Mouse (Mus musculus) T-helper 2 cell (primary cell): ENCODE measurements around the gene Ppbp.

ENCODE experiments used
- in situ Hi-C: fragments of 300-600 bp; cut with MboI, MseI; formaldehyde crosslinking; loops from one replicate; pipeline ENCODE4 v1.15.1; 2025; ENCODE audit warnings: high pct_unique_total_duplicates

Ppbp gene

DNA sequence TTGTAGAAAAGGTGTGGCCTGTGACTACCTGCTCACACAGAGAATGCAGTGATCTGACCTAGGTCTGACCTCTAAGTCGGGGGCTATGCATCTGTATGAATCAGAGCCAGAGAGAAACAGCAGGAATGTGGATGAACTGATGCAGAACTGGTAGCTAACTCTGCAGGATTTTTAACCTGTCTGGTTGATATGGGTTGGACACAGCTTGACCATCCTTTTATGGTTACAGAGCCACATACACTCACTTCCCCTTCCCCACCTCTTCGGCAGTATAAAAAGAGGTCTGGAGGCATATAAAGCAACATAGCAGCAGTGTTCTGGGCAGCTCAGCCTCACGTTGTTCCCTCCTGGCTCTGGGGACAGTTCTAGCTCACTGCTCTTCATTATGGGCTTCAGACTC is at the start of gene Ppbp:
Ppbp (plus strand) TSS at position 301 of the 400 bp plus-strand sequence.
- in situ Hi-C loops, result loop anchor here (25.0 kb wide), 1 partner anchor 381 kb away; no protein-coding TSS in a partner anchor

DNA sequence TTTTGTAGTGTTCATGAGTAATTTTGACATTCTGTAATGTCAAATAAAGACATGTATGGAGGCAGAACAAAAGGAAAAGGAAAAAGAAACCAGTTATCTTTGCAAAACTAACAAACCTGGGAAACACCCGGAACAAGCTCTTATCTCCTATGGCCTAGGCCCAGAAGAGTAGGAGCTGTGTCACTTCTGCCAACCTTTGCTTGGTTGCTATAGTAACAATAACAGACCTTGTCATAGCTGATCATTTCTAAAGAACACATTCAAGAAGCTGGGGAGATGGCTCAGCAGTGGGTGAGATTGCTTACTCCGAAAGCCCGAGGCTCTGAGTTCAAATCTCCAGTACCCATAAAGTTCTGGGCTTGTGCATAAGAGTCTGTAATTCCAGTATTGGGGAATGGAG is 45.7 kb upstream of the Ppbp start:
- in situ Hi-C loops, result no loop called here

DNA sequence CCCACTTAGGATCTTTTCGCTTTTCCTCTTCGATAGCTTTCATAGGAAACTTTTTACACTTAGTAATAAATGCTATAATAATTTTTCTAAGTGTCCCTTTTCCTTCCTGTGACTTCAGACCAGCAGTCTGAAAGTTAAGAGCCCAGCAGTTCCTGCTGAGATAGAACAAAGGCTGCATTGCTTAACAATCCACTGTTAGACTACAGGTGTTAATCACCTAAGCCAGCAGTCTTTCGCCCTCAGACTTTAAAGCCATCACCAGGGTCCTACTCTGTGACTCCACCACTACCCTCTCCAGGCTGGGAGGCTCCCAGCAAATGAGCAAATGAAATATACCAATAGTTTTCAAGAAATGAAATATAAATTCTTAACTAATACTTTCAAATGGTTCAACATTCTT is 40.1 kb upstream of the Ppbp start:
- in situ Hi-C loops, result no loop called here

DNA sequence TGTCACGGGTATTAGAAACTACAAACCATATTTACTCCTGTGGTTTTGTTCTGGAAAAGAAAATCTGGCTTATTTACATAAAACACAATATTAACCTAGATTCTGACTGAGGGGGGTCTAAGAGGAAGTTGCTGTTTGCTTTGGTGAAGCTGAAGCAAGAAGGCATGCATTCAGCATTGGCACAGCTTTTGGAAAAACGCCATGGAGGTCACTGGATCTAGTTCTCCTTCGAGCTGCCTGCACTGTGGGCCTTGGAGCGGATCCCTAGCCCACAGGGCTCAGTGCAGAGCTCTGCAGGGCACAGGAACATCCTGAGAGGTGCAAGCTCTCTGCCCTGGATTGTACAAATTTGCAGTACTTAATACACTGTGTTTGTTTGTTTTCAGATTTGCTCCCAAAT is 36.8 kb upstream of the Ppbp start:
- in situ Hi-C loops, result no loop called here

DNA sequence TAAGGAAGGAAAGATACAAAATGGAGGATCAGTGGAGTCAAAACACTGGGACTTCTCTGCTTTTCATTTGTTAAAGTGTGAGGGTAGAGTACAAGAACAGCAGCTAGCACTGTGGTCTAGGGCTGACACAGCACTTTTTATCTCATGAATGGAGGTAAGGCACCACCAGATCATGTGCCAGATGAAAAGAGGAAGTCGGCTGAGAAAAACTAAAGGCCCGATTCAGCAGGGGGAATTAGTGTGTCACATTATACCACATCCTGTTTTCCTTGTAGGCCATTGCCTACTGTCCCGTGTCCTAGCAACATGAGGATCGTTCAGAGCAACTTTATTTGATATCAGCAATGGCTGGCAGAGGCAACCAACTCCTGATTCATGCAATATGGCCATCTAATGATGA is 26.3 kb upstream of the Ppbp start:
- in situ Hi-C loops, result no loop called here

DNA sequence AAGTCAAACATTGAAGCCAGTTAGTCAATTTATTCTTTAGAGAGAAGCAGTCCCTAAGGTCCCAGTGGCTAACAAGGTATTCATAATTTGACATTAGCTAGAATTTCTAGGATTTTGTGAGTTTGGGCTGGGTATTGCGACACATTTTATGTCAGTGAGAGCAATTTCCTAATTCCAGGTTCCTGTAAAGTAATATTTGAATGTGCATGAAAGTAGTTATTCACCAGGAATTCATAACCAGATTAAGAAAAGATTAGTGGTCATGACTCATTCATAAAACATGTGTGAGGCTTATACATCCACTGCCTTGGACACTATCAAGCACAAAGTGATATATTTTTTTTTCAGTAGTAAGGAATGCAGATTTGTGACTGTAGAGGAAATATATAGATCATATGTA is 14.4 kb upstream of the Ppbp start:
- in situ Hi-C loops, result loop anchor here (25.0 kb wide), 1 partner anchor 367 kb away; no protein-coding TSS in a partner anchor

DNA sequence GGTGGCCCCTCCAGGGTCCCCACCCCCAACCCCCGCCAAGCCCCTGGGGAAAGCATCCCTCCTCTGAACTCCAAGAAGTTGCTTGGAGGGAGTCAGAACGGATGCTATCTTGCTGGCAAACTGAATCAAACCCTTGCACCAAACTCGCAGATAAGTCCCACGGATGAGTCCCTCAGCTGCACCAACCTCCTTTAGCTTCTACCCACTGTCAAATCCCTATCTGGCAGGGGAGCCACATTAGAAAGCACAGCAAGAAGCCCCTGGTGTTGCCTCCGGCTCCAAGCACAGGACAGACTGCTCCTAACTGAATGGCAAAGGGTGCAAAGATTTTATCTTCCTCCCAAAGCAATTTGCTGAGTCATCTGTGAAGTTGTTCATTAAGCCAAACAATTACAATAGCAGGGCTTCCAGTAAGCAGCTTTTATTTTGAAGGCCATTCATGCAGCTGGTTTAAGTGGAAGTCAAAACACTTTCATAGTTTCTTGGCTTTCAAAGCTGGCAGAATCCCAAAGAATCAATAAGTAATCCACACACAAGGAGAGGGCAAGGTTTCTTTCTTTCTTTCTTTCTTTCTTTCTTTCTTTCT is 10.2 kb upstream of the Ppbp start:
- in situ Hi-C loops, result loop anchor here (25.0 kb wide), 1 partner anchor 371 kb away; no protein-coding TSS in a partner anchor

DNA sequence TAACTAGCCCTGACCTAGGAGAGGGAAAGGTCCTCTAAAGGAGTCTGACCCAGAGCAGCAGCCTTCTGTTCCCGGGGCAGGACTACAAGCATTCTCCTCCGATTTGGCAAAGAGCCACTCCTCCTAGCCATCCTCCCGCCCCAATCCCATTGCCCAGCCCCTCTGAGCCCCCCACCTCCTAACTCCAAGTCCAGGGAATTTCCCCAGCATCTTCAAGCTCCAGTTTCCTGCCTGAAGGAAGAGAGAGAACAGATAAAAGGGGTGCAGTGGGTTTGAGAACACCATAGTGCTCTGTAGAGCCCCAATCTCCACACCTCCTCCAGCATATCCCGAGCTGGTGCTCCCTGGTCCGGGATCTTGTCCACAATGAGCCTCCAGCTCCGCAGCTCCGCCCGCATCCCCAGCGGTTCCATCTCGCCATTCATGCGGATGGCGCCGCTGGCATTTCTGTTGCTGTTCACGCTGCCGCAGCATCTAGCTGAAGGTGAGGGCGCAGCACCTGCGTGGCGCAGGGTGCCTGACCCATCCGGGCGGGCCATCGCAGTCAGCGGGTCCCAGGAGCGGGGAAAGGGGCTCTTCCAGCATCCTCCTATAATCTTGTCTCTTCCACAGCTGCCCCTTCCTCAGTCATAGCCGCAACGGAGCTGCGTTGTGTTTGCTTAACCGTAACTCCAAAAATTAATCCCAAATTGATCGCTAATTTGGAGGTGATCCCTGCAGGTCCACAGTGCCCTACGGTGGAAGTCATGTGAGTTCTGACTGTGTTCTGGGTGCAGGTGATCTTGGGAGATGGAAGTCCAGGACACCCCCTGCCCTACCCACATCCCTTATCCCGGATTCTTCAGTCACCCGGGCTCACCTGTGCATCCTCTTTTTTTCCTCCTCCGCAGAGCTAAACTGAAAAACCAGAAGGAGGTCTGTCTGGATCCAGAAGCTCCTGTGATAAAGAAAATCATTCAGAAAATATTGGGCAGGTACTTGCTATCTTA is 8.9 kb upstream of the Ppbp start, which contains the start of gene Cxcl5:
Cxcl5 (plus strand) TSS at position 284 of the 989 bp plus-strand sequence.
- in situ Hi-C loops, result loop anchor here (25.0 kb wide), 1 partner anchor 372 kb away; no protein-coding TSS in a partner anchor

DNA sequence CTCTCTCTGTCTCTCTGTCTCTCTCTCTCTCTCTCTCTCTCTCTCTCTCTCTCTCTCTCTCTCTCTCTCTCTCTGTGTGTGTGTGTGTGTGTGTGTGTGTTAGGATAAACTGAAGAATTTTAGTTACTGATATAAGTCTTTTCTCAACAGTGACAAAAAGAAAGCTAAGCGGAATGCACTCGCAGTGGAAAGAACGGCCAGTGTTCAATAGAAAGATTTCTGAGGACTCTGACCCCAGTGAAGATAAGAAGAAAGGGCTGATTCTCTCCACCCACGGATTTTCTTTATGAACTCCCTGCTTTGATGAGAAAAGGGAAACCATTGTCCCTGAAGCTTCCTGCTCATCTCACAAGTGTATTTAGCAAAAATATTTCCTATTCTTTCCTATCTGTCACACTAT is 8.0 kb upstream of the Ppbp start:
- in situ Hi-C loops, result loop anchor here (25.0 kb wide), 1 partner anchor 373 kb away; no protein-coding TSS in a partner anchor

DNA sequence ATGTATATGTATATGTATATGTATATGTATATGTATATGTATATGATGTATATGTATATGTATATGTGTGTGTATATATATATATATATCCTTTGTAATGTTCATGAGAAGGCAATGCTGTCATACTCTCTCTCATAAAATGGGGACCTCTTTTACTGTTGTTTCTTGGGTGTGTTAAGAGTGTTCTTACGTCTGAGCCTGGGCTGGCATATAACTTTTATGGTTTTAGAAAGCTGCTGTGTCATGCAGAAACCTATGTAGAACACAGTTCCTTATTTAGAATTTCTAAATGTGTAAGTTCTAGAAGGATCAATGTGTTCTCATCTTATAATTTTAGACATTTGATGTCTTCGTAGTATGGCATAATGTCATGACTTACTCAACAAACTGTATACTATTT is 7.5 kb upstream of the Ppbp start:
- in situ Hi-C loops, result loop anchor here (25.0 kb wide), 1 partner anchor 374 kb away; no protein-coding TSS in a partner anchor

DNA sequence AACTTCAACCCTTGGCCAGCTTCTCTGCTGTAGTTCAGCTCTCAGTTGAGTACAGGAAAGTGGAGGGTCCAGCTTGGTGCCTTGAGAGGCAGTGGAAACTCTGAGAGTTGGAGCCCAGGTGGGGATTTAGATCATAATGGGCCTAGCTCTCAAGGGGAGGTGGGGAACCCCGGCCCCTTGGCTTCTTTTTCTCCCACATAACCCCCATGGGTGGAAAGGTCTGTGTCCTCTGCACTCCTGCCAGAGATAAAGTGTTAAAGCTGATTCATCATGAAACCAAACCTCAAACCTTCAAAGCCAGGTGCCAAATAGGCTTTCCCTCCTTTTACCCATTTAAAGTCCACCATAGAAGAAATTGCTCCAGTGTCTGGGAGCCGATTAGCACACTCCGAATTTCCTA is 6.5 kb upstream of the Ppbp start:
- in situ Hi-C loops, result loop anchor here (25.0 kb wide), 1 partner anchor 375 kb away; no protein-coding TSS in a partner anchor

DNA sequence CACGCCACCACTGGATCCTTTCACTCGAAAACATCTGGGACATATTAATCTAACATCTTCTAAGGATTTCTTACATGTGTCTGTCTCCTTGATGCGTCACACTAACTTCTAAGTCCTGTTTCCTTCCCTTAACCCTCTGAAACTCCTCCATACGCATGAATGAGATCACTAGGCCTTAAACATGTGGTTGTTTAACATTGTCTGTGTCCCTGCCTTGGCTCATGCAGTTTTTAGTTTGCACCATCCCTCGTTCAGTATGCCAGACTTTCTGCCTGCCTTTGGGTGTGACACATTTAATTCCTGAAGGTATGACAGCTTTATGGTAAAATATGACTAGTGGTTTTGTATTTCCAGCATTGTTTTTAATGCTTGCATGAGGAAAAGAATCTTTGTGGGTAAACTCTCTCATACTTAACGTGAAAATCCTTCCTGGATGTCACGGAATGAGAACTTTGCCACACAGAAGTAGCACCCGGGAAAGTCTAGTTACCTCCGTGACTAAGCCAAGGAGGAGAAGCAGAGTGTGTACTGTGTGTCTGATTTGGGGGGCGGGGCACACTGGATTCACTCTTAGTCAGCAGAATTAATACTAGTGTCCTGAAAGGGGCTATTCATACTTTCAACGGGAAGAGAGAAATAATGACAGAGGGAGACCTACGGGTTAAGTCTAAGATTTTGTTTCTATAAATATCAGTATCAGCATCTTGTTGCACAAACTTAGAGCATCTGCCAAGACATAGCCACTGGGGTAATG is 4.2 kb upstream of the Ppbp start:
- in situ Hi-C loops, result loop anchor here (25.0 kb wide), 1 partner anchor 377 kb away; no protein-coding TSS in a partner anchor

DNA sequence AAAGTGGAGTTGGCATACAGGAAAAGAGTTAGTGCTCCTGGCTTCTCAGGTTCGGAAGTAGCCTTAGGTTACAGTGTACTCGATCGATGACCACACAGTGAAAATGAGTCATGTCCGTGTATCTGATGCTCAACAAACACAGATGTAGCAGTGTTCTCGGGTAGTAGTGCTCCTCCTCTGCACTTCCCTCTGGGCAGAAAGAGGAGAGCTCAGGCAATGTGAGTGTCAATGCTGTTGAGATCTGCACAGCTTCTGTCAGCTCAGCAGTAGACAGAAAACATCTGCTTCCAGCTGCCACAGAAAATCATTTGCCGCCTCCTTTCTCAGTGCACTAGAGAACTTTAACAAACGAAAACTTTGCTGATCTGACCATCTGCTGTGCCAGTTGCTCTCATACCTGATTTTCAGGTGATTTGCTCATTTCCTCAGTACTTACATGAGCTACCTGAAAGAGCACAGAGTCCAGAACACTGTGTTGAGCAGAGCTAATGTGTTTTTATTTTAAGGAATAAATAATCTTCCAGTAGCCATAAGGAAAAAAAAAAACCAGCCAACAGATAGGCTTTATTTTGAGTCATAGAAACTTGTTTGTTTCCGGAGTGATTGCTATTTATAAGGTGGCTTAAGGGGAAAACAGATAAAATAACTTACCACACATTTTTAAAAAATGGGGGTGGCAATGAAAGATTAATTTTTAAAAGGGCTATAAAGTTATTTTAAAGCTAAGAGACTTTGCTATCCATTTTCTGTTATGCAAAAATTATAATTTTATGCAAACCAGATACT is 2.3 kb upstream of the Ppbp start:
- in situ Hi-C loops, result loop anchor here (25.0 kb wide), 1 partner anchor 379 kb away; no protein-coding TSS in a partner anchor

DNA sequence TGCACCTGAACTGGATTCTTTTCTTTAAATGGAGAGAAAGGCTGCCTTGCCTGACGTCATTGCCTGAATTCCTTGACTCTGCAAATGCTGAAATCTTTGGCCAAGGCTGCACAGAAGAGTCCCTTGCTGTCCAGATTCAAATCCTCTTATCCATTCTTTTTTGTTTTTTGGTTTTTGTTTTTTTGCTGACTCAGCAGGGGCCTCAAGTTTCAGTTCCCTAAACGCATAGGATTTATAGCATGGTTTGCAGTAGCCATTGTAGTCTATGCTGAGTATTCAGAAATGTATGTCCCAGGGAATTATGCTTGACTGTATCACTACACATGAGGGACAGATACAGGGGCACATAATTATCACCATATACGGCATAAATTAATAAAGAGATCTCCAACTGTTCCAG is 3.1 kb downstream of the Ppbp start:
- in situ Hi-C loops, result loop anchor here (25.0 kb wide), 1 partner anchor 384 kb away; no protein-coding TSS in a partner anchor

DNA sequence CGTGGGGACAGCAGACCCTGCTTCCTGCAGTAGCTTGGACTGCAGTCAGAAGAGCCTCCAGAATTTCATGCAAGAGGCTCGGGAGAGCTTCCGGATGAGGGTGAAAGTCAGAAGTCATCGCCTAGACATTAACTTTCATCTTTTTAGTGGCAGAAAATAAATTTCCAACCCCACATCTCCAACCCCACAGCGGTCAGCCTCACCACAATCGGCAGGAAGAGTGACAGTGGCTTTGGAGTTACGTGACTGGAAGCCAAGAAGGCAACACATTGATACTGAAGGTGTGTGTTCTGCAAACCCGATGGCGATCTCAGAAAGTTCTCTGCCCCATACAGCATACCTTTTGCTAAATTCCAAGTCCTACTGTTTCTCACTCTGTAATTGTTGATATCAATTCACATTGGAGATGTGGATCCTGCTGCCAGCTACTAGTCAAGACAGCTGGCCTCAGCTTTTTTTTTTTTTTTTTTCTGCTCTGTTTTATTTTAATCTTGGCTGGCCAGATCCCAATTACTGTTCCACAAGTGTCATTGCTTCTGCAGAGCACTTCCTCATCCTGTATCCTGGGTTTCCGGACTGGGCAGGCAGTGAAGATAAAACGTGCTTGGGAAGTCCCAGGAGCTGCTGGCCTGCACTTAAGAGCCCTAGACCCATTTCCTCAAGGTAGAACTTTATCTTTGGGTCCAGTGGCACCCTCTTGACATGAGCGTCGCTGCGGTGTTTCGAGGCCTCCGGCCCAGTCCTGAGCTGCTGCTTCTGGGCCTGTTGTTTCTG is 3.7 kb downstream of the Ppbp start, which contains the start of gene Pf4:
Pf4 (plus strand) TSS at position 556 of the 774 bp plus-strand sequence.
- in situ Hi-C loops, result loop anchor here (25.0 kb wide), 1 partner anchor 385 kb away; no protein-coding TSS in a partner anchor

DNA sequence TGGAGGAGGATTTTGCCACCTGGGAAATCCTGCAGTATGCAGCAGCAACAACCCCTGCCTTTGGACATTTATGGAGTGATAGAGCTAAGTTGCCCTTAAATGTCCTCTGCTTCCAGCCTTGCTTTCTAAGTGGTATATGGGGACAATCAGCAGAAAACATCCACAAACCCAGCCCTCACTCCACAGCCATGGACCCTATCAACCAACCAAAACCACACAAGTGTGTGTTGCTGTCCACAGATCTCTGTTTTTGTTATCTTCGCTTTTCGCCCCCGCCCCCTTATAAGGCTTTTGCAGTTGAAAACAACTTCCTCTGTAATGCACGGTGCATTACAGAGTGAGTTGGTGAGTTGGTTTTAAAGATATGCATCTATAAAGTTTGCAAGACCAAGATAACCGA is 7.2 kb downstream of the Ppbp start:
- in situ Hi-C loops, result no loop called here

DNA sequence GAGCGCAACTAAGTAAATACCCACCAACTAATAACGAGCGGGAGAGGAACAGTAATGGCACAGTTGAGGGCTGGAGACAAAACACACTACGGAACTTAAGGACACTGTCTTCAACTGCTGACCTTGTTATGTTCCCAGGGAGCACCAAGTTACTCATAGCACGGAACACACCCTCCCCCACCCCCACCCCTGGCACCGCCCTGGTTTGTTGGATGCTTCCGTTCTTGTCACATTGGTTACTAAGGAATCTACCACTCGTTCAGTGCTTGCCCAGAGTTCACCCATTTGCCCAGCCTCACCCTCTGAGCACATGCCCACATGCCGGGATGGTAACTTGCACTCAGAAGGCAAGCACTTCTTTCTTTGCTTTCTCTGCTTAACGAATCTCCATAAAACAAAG is 9.3 kb downstream of the Ppbp start:
- in situ Hi-C loops, result no loop called here

DNA sequence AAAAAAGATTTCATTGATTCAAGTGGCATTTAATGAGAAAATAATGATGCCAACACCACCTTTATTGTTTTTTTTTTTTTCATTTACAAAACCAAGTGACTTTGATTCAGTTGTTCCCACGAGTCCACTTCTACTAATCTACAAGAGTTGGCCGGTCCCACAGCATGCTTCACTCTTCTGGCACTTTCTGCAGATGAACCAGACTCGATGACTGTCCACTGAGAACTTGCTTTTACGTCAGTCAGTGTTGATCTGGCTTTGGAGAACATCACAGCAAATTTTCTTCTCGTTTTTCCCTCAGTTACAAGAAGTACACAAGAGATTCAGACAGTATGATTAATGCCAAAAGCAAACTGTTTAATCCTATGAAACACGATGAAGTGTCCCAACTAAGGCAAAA is 10.5 kb downstream of the Ppbp start:
- in situ Hi-C loops, result no loop called here

DNA sequence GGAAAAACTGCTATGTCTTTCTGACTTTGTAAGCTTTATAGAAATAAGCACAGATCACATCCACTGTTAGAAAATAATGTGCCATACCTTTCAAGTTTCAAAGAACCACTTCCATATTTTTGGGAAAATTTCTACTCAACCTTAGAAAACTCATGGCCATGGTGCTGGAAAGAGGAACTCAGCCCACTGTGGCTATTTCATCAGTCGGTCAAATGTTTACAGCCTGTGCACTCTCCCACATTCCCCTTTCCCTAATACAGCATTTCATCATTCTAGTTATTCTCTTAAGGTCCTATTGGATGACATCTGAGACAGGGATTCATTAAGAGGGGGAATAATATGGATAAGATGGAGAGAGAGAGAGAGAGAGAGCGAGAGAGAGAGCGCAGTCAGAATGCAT is 15.4 kb downstream of the Ppbp start:
- in situ Hi-C loops, result no loop called here
